Mouse (Mus musculus) stomach, postnatal 0 days (tissue): ENCODE results near the gene Plekha1.

Experiments used
- CTCF ChIP-seq: IDR thresholded peaks from 2 replicates; pipeline ENCODE4 v1.5.1; 2016; ENCODE audit warnings: antibody characterized with exemption, low read depth, mild to moderate bottlenecking, moderate library complexity
- EP300 ChIP-seq: optimal IDR thresholded peaks from 2 replicates; pipeline ENCODE3; 2016; ENCODE audit warnings: antibody characterized with exemption

DNA sequence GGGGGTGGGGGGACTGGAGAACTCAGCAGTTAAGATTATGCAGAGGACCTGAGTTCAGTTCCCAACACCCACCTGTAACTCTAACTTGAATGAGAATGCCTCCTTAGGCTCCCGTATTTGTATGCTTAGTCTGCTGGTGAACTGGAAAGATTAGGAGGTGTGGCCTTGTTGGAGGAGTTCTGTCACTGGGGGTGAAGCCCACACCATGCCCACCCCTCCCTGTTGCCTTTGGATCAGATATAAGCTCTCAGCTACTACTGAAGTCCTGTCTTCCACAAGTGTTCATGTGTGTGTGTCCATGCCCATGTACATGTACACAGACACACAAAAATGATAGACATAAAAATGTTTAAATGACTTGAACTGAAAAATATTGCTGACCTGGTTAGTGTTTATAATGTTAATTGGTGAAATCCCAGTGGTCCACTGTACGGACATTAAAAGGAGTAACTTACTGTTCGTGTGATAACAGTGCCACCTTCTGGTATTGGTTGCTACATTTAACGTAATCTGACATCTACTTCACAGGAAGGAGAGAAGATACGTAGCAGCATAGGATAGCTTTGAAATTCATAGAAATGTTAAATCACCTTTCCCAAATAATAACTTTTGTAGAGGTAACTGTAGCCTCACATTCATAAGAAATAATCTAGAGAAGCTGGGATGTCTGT, 49.3 kb downstream of the Plekha1 start:
- TF ChIP-seq CTCF (peak; percentile 88), EP300 (no peak)
